Mouse (Mus musculus) embryonic facial prominence, embryonic 12.5 days (tissue): Measurements from ENCODE around the gene Yy1. TPM values are rescaled to one million over a fixed set of nuclear protein-coding genes. Genes with fewer than 3 reads are reported as not detected.
"Not testable (repeated sequence)": the region's sequence is repeated elsewhere in the genome, so short reads cannot be mapped to it uniquely, and the experiment has no call there.

Experiments used
- ATAC-seq: fragments of 200-750 bp; cut with Nextera tagmentation; 2 replicates; pipeline ENCODE4 v1.8.0; 2017; ENCODE audit not compliant: insufficient number of reproducible peaks, insufficient read depth, low FRiP score, low TSS enrichment
- H3K27ac ChIP-seq: fragments of 300-500 bp; sonication (generic); 2 replicates; pipeline ENCODE4 v1.5.1; 2016; ENCODE audit warnings: mild to moderate bottlenecking
- H3K27me3 ChIP-seq: fragments of 300-500 bp; sonication (generic); 2 replicates; pipeline ENCODE4 v1.6.1; 2016; ENCODE audit warnings: mild to moderate bottlenecking, moderate library complexity
- H3K36me3 ChIP-seq: fragments of 300-500 bp; sonication (generic); 2 replicates; pipeline ENCODE4 v1.6.1; 2016; ENCODE audit warnings: mild to moderate bottlenecking
- H3K4me1 ChIP-seq: fragments of 300-500 bp; sonication (generic); 2 replicates; pipeline ENCODE4 v1.6.1; 2016
- H3K4me2 ChIP-seq: fragments of 300-500 bp; sonication (generic); replicated peaks from 2 replicates; pipeline ENCODE4 v1.6.1; 2016; ENCODE audit warnings: mild to moderate bottlenecking, moderate library complexity
- H3K4me3 ChIP-seq: fragments of 300-500 bp; sonication (generic); 2 replicates; pipeline ENCODE4 v1.5.1; 2016; ENCODE audit warnings: mild to moderate bottlenecking
- H3K9ac ChIP-seq: fragments of 300-500 bp; sonication (generic); 2 replicates; pipeline ENCODE4 v1.6.1; 2016; ENCODE audit warnings: mild to moderate bottlenecking, moderate library complexity
- H3K9me3 ChIP-seq: fragments of 300-500 bp; sonication (generic); 2 replicates; pipeline ENCODE4 v1.6.1; 2016; ENCODE audit warnings: mild to moderate bottlenecking, moderate library complexity
- WGBS: fragments of 180-500 bp; shearing (Covaris S2); methylation state at CpG from one replicate; pipeline ENCODE4 v1.1.7; 2016; 5-methylcytosine and 5-hydroxymethylcytosine counted together
- polyA plus RNA-seq: library from polyadenylated mRNA; unstranded; fragments of >200 nt; fragmentation: Nextera tagmentation; extraction: Ambion mirVana; gene quantifications from 2 replicates; pipeline ENCODE4 v1.2.1, GENCODE M21; 2016

Gene Yy1
- polyA plus RNA-seq, 1 experiment from 2014 or later, result 23.2 TPM

DNA sequence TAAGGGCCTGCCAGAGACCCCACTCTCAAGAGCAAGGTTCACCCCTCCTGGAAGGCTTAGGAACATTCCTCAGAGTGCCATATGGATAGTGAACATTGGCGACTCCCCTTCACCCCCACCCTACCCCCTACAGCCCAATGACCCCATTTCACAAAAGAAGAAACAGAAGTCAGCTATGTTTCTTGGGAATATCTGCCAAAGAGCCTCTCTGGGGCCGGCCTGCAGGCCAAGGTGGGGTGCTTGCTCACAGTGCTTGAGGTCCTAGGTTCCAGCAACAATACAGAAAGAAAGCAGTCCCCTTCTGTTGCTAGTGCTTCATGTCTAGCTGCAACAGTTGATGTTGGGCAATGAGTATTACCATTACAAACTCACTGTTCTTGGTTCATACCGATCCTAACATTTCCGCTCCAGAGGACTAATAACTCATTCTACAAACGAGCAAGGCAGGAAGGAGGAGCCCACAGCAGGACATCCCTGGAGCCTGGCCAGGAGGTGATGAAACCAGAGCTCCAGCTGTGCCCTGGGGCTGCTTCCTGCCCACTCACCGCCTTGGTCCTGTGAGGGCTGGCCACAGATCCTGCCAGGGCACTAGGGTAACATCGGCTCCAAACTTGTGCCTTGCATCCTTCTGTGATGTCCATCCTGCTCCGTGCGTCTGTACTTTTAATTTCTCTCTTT lies 39.3 kb downstream of the Yy1 start:
- no peak for ATAC-seq
- WGBS, result 66% methylated on average over 9 of the region's 9 CpGs
- Histone ChIP-seq H3K4me3 (no peak overlapping the region), H3K9me3 (no peaks in the 10 kb centered on the region), H3K27ac (no peak overlapping the region), H3K9ac (no peak overlapping the region), H3K4me2 (no peak overlapping the region), H3K27me3 (no peaks in the 10 kb centered on the region), H3K4me1 (peaks cover 14% of the 10 kb centered on the region), H3K36me3 (peaks cover 11% of the 10 kb centered on the region)

DNA sequence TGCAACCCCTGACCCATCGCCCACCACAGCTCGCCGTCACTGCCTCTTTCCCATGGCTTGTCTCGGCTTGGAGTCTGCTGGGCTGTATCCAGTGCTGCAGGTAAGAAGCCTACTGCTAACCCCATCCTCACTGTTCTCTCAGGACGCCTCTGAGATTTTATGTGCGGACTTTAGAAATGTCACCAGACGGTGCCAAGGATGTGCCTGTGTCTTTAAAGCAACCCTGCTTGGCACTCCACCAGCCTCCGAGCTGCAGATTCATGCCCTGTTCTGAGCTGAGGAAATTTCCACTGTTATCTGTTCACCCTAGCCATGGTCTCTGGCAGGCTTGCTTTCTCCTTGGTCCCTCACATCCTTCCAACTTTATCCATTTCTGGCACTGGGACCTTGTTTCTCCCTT lies 40.1 kb downstream of the Yy1 start:
- Histone ChIP-seq H3K36me3 (0 out of 2 replicates have a peak, but pooled peaks cover 6% of the 10 kb centered on the region), H3K4me3 (no peak overlapping the region), H3K4me2 (no peak overlapping the region), H3K9me3 (no peaks in the 10 kb centered on the region), H3K27me3 (no peaks in the 10 kb centered on the region), H3K4me1 (peaks cover 21% of the 10 kb centered on the region), H3K27ac (no peak overlapping the region), H3K9ac (no peak overlapping the region)
- 89% methylated on average over 8 of the region's 8 CpGs for WGBS
- ATAC-seq, result no peak

DNA sequence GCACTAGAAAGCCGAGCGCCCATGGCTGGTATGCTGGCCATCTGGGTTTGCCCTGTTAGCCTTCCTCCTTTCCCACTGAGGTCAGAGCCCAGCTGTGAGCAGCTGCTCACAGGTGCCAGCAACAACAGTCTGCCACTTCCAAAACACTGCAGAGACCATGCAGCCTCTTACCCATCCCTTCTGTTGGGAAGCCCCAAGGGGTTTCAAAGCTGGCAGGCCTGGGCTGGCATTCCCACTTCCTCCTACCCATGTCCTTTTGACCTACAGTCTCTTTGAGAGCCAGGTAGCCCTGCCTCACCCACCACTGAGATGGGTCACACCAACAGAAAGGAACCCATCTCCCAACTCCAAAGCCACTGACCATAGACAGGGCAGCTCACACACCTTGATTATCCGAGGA lies 40.6 kb downstream of the Yy1 start:
- Histone ChIP-seq H3K4me1 (peaks cover 27% of the 10 kb centered on the region), H3K9ac (no peak overlapping the region), H3K27me3 (no peaks in the 10 kb centered on the region), H3K36me3 (peaks cover 3% of the 10 kb centered on the region; the same call in 1 of the 2 replicates), H3K4me3 (no peak overlapping the region), H3K9me3 (no peaks in the 10 kb centered on the region), H3K4me2 (no peak overlapping the region), H3K27ac (no peak overlapping the region)
- WGBS, result 84% methylated on average over 3 of the region's 3 CpGs
- no peak for ATAC-seq

DNA sequence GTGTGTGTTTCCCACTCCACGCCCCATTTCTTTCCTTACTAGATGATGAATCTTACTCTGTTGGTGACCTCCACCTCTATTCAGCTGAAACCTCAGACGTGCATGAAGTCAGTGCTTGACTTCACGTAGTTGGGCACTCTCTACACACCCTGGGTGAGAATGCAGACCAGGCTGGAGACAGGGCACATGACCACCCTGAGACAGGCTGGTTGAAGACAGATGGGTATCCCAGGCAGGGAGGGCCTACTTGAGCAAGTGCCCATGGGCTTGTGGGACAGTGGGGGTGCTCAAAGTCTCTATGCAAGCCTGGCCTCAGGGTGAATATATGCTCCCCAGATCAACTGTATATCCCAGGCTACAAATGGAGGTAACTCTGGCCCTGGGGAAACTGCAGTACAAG lies 41.6 kb downstream of the Yy1 start:
- peaks cover 9% of the 10 kb centered on the region; the same call in 1 of the 2 replicates for H3K36me3 ChIP-seq
- 80% methylated on average over 3 of the region's 3 CpGs for WGBS
- H3K27ac ChIP-seq, result no peak overlapping the region
- peak overlapping the region; percentile 96 for H3K4me2 ChIP-seq
- H3K9ac ChIP-seq, result 0 out of 2 replicates have a peak overlapping the region, but pooled peaks have one; percentile 76
- H3K9me3 ChIP-seq, result no peaks in the 10 kb centered on the region
- no peak for ATAC-seq
- H3K4me1 ChIP-seq, result peaks cover 34% of the 10 kb centered on the region
- no peaks in the 10 kb centered on the region for H3K27me3 ChIP-seq
- peak overlapping the region; percentile 71; the same call in 1 of the 2 replicates for H3K4me3 ChIP-seq

DNA sequence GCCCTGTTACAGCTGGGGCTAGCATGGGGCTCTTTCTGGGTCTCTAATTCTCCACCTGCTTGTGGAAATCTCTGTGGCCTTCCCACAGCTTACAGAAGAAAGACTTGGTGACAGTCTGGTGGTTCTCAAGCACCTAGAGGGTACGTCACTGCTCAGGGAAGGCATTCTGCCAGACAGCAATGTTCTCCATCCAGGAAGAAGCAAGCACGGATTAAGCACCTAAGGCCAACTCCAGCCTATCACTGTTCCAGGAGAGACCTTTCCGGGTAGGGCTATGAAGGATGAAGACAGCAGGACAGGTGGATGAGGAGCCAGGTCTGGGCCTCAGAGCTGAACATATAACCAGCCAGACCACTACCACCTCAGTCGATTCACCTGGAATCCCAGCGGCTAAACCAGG lies 42.0 kb downstream of the Yy1 start:
- 35% methylated on average over 5 of the region's 5 CpGs for WGBS
- H3K4me1 ChIP-seq, result peaks cover 34% of the 10 kb centered on the region
- ATAC-seq, result no peak

DNA sequence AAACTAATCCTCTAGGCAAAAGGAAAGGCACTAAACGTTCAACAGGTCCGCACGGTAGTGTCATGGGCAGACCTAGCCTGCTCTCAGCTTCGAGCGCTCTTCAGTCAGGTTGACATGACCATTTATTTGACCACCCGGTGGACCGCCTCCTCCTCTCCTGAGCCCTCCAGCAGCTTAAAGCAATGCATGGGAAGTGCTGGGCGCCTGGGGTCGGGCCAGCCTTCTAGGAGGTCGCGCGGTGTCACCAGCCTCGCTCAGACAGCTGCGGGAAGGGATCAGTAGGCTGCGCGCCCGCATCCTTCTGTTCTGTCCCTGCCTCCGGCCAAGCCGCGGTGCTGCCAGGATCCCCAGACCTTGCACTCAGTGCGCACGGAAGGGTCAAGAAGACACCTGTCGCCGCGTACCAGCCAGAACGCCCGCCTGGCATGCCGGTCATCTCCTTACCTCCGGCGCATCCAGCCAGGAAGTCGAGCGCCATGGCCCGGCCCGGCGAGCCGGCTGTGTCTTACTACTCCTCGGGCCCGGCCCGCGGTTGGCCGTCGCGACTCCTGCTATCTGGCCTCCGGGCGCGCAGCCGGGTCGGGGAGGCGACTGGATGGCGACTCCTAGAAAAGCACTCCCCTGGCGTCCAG lies 42.6 kb downstream of the Yy1 start:
- 2% methylated on average over 51 of the region's 51 CpGs for WGBS
- H3K4me2 ChIP-seq, result peak overlapping the region; percentile 96
- H3K9ac ChIP-seq, result peak overlapping the region; percentile 76
- ATAC-seq, result peak; percentile 0; the same call in 1 of the 2 replicates
- peak overlapping the region; percentile 71 for H3K4me3 ChIP-seq
- H3K36me3 ChIP-seq, result peaks cover 9% of the 10 kb centered on the region; the same call in 1 of the 2 replicates
- H3K27me3 ChIP-seq, result no peaks in the 10 kb centered on the region
- H3K4me1 ChIP-seq, result peaks cover 34% of the 10 kb centered on the region
- H3K27ac ChIP-seq, result no peak overlapping the region
- no peaks in the 10 kb centered on the region for H3K9me3 ChIP-seq

More for the DNA sequence above, 42.0 kb downstream of the Yy1 start:
- H3K36me3 ChIP-seq, result peaks cover 9% of the 10 kb centered on the region; the same call in 1 of the 2 replicates
- H3K4me2 ChIP-seq, result peak overlapping the region; percentile 96
- no peak overlapping the region for H3K27ac ChIP-seq
- H3K9ac ChIP-seq, result peak overlapping the region; percentile 76
- H3K4me3 ChIP-seq, result peak overlapping the region; percentile 71
- H3K27me3 ChIP-seq, result no peaks in the 10 kb centered on the region
- H3K9me3 ChIP-seq, result no peaks in the 10 kb centered on the region

DNA sequence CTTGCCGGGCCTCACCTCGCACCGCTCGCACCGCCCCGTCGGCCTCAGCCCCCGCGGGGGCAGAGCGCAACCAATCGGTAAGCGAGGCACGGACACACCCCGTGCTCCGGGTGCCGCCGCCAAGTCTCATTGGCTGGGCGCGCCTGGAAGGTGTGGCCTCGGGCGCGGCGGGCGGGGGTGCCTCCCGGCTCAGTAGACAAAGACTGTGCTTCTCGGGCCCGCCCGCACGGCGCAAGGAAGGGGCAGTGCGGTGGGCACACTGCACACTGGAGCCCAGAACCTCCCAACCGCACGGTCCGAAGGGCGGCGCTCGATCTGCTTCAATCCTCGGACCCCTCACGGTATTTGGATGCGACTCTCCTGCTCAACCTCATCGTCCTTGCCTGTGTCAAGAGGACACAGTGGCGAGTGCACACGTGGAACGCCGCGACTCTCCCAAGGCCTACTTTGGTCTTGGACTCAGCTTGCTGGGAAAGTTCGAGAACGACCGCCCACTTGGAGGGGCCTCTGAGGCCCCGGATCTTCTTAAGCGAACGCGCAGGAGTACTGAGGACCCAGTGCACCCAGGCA lies 43.2 kb downstream of the Yy1 start, which contains the start of the genes Slc25a29 and Slc25a47:
Gene Slc25a29 (minus strand): TSS at position 44 of the 570 bp plus-strand sequence.
Gene Slc25a47 (plus strand): TSS at position 207 of the 570 bp plus-strand sequence.
- no peaks in the 10 kb centered on the region for H3K27me3 ChIP-seq
- peak within 1 kb of the TSS; percentile 71 for H3K4me3 ChIP-seq
- peak within 1 kb of the TSS; percentile 85 for H3K9ac ChIP-seq
- peak; percentile 98 for ATAC-seq
- WGBS, result under 1% methylated on average over 45 of the region's 53 CpGs
- H3K4me1 ChIP-seq, result peaks cover 34% of the 10 kb centered on the region
- H3K27ac ChIP-seq, result peak within 1 kb of the TSS; percentile 86
- H3K36me3 ChIP-seq, result peaks cover 10% of the 10 kb centered on the region
- peak within 1 kb of the TSS; percentile 96 for H3K4me2 ChIP-seq
- H3K9me3 ChIP-seq, result no peaks in the 10 kb centered on the region

DNA sequence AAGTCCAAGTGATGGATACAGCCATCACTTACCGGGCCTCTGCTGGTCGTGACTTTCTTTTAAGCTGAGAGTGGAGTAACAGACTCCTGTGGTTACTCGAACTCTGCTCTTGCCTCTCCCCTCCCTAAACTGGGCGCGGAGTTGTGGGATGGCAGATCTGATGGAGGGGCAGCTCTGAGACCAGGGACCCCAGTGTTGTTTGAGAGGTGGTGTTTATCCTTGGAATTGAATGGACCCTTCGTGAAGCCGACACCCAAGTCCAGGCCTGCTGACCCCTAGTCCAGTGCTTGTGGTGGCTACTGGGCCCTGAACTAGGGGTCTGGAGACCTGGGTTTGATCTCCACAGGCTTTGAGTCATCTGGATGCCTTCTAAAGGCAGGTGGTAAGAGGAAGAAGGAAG lies 43.9 kb downstream of the Yy1 start:
- H3K36me3 ChIP-seq, result peaks cover 18% of the 10 kb centered on the region
- H3K27me3 ChIP-seq, result no peaks in the 10 kb centered on the region
- 48% methylated on average over 7 of the region's 7 CpGs for WGBS
- peak overlapping the region; percentile 96 for H3K4me2 ChIP-seq
- H3K9me3 ChIP-seq, result no peaks in the 10 kb centered on the region
- no peak for ATAC-seq
- peak overlapping the region; percentile 86 for H3K27ac ChIP-seq
- peaks cover 34% of the 10 kb centered on the region for H3K4me1 ChIP-seq
- peak overlapping the region; percentile 71 for H3K4me3 ChIP-seq
- peak overlapping the region; percentile 85 for H3K9ac ChIP-seq

DNA sequence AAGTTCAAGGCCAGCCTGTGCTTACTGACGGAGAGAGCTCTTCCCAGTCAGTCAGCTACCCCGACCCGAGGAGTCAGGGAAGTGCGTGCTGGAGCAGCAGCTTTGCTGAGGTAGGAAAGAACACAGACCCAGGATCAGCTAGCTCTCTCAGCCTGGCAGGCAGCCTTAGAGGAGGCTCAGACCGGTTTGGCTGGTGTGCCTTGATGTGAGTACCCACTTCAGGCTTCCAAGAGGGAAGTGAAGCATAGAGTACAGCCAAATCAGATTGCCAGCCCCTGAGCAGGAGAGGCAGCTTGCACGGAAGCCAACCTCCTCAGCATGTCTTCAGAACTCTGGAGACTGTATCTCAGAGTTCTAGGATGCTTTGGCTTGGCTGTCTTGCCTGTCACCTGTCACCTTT lies 48.4 kb downstream of the Yy1 start:
- Histone ChIP-seq H3K27ac (no peak overlapping the region), H3K4me2 (no peak overlapping the region), H3K9me3 (no peaks in the 10 kb centered on the region), H3K9ac (no peak overlapping the region), H3K4me3 (no peak overlapping the region), H3K36me3 (peaks cover 57% of the 10 kb centered on the region), H3K4me1 (peaks cover 28% of the 10 kb centered on the region), H3K27me3 (no peaks in the 10 kb centered on the region)
- 89% methylated on average over 6 of the region's 6 CpGs for WGBS
- ATAC-seq, result no peak

DNA sequence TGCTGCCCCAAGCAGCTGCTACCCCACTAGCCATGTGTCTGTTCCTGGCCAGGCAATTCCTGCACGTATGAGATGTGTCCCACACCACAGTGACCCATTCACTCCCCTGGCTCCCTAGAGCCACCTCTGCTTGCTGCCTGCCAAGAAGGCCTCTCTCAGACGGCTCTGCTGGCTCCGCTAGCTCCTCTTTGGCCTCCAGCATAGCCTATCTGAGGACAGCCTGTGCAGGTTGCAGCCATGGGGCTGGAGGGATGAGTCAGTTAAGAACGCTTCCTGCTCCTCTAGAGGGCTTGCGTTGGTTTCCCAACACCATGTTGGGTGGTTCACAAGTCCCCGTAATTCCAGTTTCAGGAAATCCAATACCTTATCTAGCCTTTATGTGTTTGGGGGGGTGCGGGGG lies 49.9 kb downstream of the Yy1 start:
- Histone ChIP-seq H3K9ac (no peak overlapping the region), H3K27ac (no peak overlapping the region), H3K4me3 (no peak overlapping the region), H3K9me3 (no peaks in the 10 kb centered on the region; the same call in 1 of the 2 replicates), H3K27me3 (no peaks in the 10 kb centered on the region), H3K36me3 (peaks cover 57% of the 10 kb centered on the region), H3K4me2 (no peak overlapping the region), H3K4me1 (peaks cover 19% of the 10 kb centered on the region)
- WGBS, result 85% methylated on average over 7 of the region's 7 CpGs
- ATAC-seq, result no peak

DNA sequence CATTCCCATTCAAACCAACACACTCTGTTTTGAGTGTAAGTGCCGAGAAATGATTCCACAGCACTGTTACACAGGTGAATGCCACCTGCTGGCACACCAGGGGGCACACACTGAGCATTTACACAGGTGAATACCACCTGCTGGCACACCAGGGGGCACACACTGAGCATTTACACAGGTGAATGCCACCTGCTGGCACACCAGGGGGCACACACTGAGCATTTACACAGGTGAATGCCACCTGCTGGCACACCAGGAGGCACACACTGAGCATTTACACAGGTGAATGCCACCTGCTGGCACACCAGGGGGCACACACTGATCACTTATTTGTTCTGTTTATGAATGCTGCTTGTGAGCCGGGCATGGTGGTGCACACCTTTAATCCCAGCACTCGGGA lies 55.3 kb downstream of the Yy1 start:
- not testable (repeated sequence) for H3K27me3 ChIP-seq, H3K9ac ChIP-seq, H3K9me3 ChIP-seq, H3K4me3 ChIP-seq, ATAC-seq, H3K27ac ChIP-seq, H3K4me1 ChIP-seq, H3K4me2 ChIP-seq
- WGBS, result 92% methylated on average over 3 of the region's 3 CpGs
- peaks cover 26% of the 10 kb centered on the region for H3K36me3 ChIP-seq
